Mouse (Mus musculus): ENCODE measurements around the gene Vmn2r24. TPM values are rescaled to one million over a fixed set of nuclear protein-coding genes. Genes with fewer than 3 reads are reported as not detected.
"Not testable (repeated sequence)": the region's sequence is repeated elsewhere in the genome, so short reads cannot be mapped to it uniquely, and the experiment has no call there.

Gene Vmn2r24
- not detected in 2 replicates for polyA plus RNA-seq (2014; fragmentation: Nextera tagmentation; extraction: Ambion mirVana)

GRCm38 (mm10) chr6:123778579-123778978 lies at the start of gene Vmn2r24:
TSS of gene Vmn2r24 (plus strand) at chr6:123778879.
- Histone ChIP-seq H3K9me3 (ENCODE audit: control insufficient read depth, low read length) (no peaks in the 10 kb centered on the region), H3K4me3 (ENCODE audit: low read depth, low read length) (no peak within 1 kb of the TSS), H3K4me2 (ENCODE audit: low read length) (no peak within 1 kb of the TSS), H3K27ac (ENCODE audit: low read depth) (no peak within 1 kb of the TSS), H3K9ac (ENCODE audit: low read length) (no peak within 1 kb of the TSS), H3K36me3 (ENCODE audit: control insufficient read depth, insufficient read depth, low read length) (no peaks in the 10 kb centered on the region), H3K4me1 (replicated peaks; ENCODE audit: control insufficient read depth, insufficient read depth, low read length) (no peaks in the 10 kb centered on the region), H3K27me3 (replicated peaks; ENCODE audit: control insufficient read depth, insufficient read depth, low read length) (no peaks in the 10 kb centered on the region)
- 84% methylated on average over 1 of the region's 1 CpGs for WGBS
- no peak for ATAC-seq (replicated peaks; ENCODE audit: low FRiP score, low TSS enrichment, low read depth)
- DNase-seq (ENCODE audit: low spot score), result no peak

DNA sequence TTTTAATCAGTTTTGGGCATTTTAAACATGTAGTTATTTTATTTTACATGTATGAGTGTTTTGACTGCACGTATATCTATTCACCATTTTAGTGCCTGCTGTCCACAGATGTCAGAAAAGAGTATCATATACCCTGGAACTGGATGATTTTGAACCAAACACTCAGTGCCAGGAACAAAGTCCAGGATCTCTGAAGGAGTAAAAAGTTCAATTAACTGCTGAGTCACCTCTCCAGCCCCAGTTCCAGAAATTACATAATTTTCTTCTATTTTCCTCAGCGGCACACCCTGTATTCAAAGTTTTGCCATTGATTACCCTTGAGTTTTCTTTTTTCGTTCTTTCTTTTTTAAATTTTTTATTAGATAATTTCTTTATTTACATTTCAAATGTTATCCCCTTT lies 8.6 kb upstream of the Vmn2r24 start:
- no peak for ATAC-seq (replicated peaks; ENCODE audit: low FRiP score, low TSS enrichment, low read depth)
- H3K36me3 ChIP-seq (ENCODE audit: control insufficient read depth, insufficient read depth, low read length), result no peaks in the 10 kb centered on the region
- no peak overlapping the region for H3K27ac ChIP-seq (ENCODE audit: low read depth)
- WGBS, result 84% methylated on average over 3 of the region's 3 CpGs
- no peaks in the 10 kb centered on the region for H3K27me3 ChIP-seq (replicated peaks; ENCODE audit: control insufficient read depth, insufficient read depth, low read length)
- no peak overlapping the region for H3K4me3 ChIP-seq (ENCODE audit: low read depth, low read length)
- DNase-seq (ENCODE audit: low spot score), result no peak
- no peaks in the 10 kb centered on the region for H3K4me1 ChIP-seq (replicated peaks; ENCODE audit: control insufficient read depth, insufficient read depth, low read length)
- no peak overlapping the region for H3K4me2 ChIP-seq (ENCODE audit: low read length)
- H3K9ac ChIP-seq (ENCODE audit: low read length), result no peak overlapping the region
- H3K9me3 ChIP-seq (ENCODE audit: control insufficient read depth, low read length), result no peaks in the 10 kb centered on the region

GRCm38 (mm10) chr6:123784857-123785256 lies 6.2 kb downstream of the Vmn2r24 start:
- no peaks in the 10 kb centered on the region for H3K4me1 ChIP-seq (replicated peaks; ENCODE audit: control insufficient read depth, insufficient read depth, low read length)
- ATAC-seq (replicated peaks; ENCODE audit: low FRiP score, low TSS enrichment, low read depth) (no peak), DNase-seq (ENCODE audit: low spot score) (no peak)
- H3K9ac ChIP-seq (ENCODE audit: low read length), result no peak overlapping the region
- no peaks in the 10 kb centered on the region for H3K9me3 ChIP-seq (ENCODE audit: control insufficient read depth, low read length)
- no peak overlapping the region for H3K27ac ChIP-seq (ENCODE audit: low read depth)
- no peak overlapping the region for H3K4me3 ChIP-seq (ENCODE audit: low read depth, low read length)
- H3K4me2 ChIP-seq (ENCODE audit: low read length), result no peak overlapping the region
- H3K27me3 ChIP-seq (replicated peaks; ENCODE audit: control insufficient read depth, insufficient read depth, low read length), result no peaks in the 10 kb centered on the region
- no peaks in the 10 kb centered on the region for H3K36me3 ChIP-seq (ENCODE audit: control insufficient read depth, insufficient read depth, low read length)
- WGBS, result 59% methylated on average over 2 of the region's 2 CpGs

DNA sequence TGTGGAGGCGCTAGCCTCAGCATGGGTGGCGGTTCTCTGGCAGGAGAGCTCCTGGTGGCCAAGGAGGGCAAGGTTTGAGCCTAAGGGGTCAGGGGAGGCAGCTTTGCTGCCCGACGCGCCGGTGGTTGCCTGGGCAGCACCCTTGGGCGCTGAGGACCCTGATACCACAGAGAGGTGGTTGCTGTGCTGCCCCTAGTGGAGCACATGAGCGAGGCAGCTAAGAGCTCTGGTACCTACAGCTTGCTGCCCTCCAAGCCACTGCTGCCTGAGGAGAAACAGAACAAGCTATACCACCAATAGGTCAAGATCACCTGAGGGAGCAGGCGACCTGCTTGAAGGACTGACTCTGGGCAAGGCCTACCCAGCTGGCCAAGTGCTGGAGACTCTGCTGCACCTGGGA lies 15.1 kb downstream of the Vmn2r24 start:
- 43% methylated on average over 9 of the region's 9 CpGs for WGBS
- no peak overlapping the region for H3K4me2 ChIP-seq (ENCODE audit: low read length)
- DNase-seq (ENCODE audit: low spot score) (no peak), ATAC-seq (replicated peaks; ENCODE audit: low FRiP score, low TSS enrichment, low read depth) (no peak)
- no peaks in the 10 kb centered on the region for H3K4me1 ChIP-seq (replicated peaks; ENCODE audit: control insufficient read depth, insufficient read depth, low read length)
- H3K36me3 ChIP-seq (ENCODE audit: control insufficient read depth, insufficient read depth, low read length), result no peaks in the 10 kb centered on the region
- no peak overlapping the region for H3K4me3 ChIP-seq (ENCODE audit: low read depth, low read length)
- H3K9ac ChIP-seq (ENCODE audit: low read length), result no peak overlapping the region
- no peaks in the 10 kb centered on the region for H3K9me3 ChIP-seq (ENCODE audit: control insufficient read depth, low read length)
- H3K27me3 ChIP-seq (replicated peaks; ENCODE audit: control insufficient read depth, insufficient read depth, low read length), result no peaks in the 10 kb centered on the region
- H3K27ac ChIP-seq (ENCODE audit: low read depth), result no peak overlapping the region

GRCm38 (mm10) chr6:123810291-123810690 lies 31.6 kb downstream of the Vmn2r24 start:
- not testable (repeated sequence) for H3K36me3 ChIP-seq (ENCODE audit: control insufficient read depth, insufficient read depth, low read length); H3K9ac ChIP-seq (ENCODE audit: low read length); H3K4me1 ChIP-seq (replicated peaks; ENCODE audit: control insufficient read depth, insufficient read depth, low read length); H3K4me2 ChIP-seq (ENCODE audit: low read length); H3K4me3 ChIP-seq (ENCODE audit: low read depth, low read length); DNase-seq (ENCODE audit: low spot score); H3K9me3 ChIP-seq (ENCODE audit: control insufficient read depth, low read length); H3K27me3 ChIP-seq (replicated peaks; ENCODE audit: control insufficient read depth, insufficient read depth, low read length); H3K27ac ChIP-seq (ENCODE audit: low read depth); ATAC-seq (replicated peaks; ENCODE audit: low FRiP score, low TSS enrichment, low read depth)

DNA sequence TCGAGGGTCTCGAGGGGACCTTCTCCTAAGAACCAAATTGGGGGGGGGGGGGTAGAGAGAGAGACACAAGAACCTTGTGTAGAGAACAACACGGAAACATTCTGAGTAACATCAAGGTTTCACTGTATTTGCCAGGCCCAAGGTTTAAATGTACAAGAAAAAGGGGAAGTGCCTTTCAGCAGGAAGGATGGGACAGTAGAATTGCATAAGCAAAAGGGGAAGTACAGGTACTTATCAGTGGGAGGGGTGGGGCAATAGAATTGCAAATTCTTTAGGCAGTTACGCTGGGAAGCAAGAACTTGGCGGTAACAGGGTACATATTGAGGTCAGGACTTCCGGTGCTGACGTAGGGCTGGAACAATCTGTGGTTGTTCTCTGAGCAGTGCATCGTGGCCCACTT lies 41.3 kb downstream of the Vmn2r24 start:
- H3K9ac ChIP-seq (ENCODE audit: low read length), result no peak overlapping the region
- no peaks in the 10 kb centered on the region for H3K36me3 ChIP-seq (ENCODE audit: control insufficient read depth, insufficient read depth, low read length)
- 83% methylated on average over 8 of the region's 8 CpGs for WGBS
- H3K27ac ChIP-seq (ENCODE audit: low read depth), result no peak overlapping the region
- no peaks in the 10 kb centered on the region for H3K27me3 ChIP-seq (replicated peaks; ENCODE audit: control insufficient read depth, insufficient read depth, low read length)
- DNase-seq (ENCODE audit: low spot score), result no peak
- no peaks in the 10 kb centered on the region for H3K9me3 ChIP-seq (ENCODE audit: control insufficient read depth, low read length)
- no peak overlapping the region for H3K4me3 ChIP-seq (ENCODE audit: low read depth, low read length)
- H3K4me2 ChIP-seq (ENCODE audit: low read length), result no peak overlapping the region
- no peaks in the 10 kb centered on the region for H3K4me1 ChIP-seq (replicated peaks; ENCODE audit: control insufficient read depth, insufficient read depth, low read length)
- no peak for ATAC-seq (replicated peaks; ENCODE audit: low FRiP score, low TSS enrichment, low read depth)

DNA sequence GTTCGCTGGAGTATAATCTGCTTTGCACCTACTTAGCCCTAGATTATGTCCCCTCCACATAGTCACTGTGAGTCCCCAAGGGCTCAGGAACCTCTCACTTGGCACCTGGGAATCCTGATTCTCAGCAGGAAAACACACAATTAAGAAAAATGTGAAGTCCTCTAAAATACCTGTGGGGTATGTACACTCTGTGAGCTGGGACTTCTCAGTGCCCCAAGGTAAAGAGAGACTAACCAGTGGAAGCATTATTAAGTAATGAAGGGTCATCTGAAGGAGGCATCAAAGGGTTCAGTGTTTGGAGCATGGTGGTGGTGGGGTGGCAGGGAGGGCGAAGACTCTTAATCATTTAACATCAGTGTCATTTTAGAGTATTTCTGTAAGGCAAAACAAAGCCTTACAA lies 74.7 kb downstream of the Vmn2r24 start, which contains the start of gene Vmn2r25:
Gene Vmn2r25, minus strand, starts transcription at position 101 of the 400 bp plus-strand sequence.
- not testable (repeated sequence) for H3K4me2 ChIP-seq (ENCODE audit: low read length); H3K27ac ChIP-seq (ENCODE audit: low read depth); H3K27me3 ChIP-seq (replicated peaks; ENCODE audit: control insufficient read depth, insufficient read depth, low read length); H3K4me1 ChIP-seq (replicated peaks; ENCODE audit: control insufficient read depth, insufficient read depth, low read length); H3K9ac ChIP-seq (ENCODE audit: low read length); H3K36me3 ChIP-seq (ENCODE audit: control insufficient read depth, insufficient read depth, low read length); DNase-seq (ENCODE audit: low spot score); H3K9me3 ChIP-seq (ENCODE audit: control insufficient read depth, low read length); ATAC-seq (replicated peaks; ENCODE audit: low FRiP score, low TSS enrichment, low read depth); H3K4me3 ChIP-seq (ENCODE audit: low read depth, low read length)
- WGBS, result 58% methylated on average over 2 of the region's 2 CpGs

Other genes with a start within 250 kb of the Vmn2r24 start
- gene Vmn2r21, start 245.5 kb upstream of the Vmn2r24 start, polyA plus RNA-seq (2014; fragmentation: Nextera tagmentation; extraction: Ambion mirVana), result not detected in 2 replicates
- not detected in 2 replicates for gene Vmn2r22, start 128.2 kb upstream of the Vmn2r24 start, polyA plus RNA-seq (2014; fragmentation: Nextera tagmentation; extraction: Ambion mirVana)
- gene Vmn2r23, start 76.2 kb upstream of the Vmn2r24 start, polyA plus RNA-seq (2014; fragmentation: Nextera tagmentation; extraction: Ambion mirVana), result not detected in 2 replicates
- gene Vmn2r25, start 74.6 kb downstream of the Vmn2r24 start, polyA plus RNA-seq (2014; fragmentation: Nextera tagmentation; extraction: Ambion mirVana), result not detected in 2 replicates
- gene Vmn2r26, start 245.7 kb downstream of the Vmn2r24 start, polyA plus RNA-seq (2014; fragmentation: Nextera tagmentation; extraction: Ambion mirVana), result 0.03 TPM in 1 of 2 replicates, not detected in the other

All from intestine, embryonic 14.5 days (tissue).